Mouse (Mus musculus) heart, embryonic 11.5 days (tissue): ENCODE measurements around the gene Tsc22d2. TPM values are rescaled to one million over a fixed set of nuclear protein-coding genes. Genes with fewer than 3 reads are reported as not detected.

Experiments used
- ATAC-seq: fragments of 200-750 bp; cut with Nextera tagmentation; replicated peaks from 2 replicates; pipeline ENCODE4 v1.8.0; 2017; ENCODE audit warnings: moderate library complexity; ENCODE audit not compliant: insufficient number of reproducible peaks, low FRiP score, low TSS enrichment
- H3K27ac ChIP-seq: fragments of 300-500 bp; sonication (generic); 2 replicates; pipeline ENCODE4 v1.5.1; 2014; ENCODE audit warnings: mild to moderate bottlenecking, low read depth, low read length
- H3K27me3 ChIP-seq: fragments of 300-500 bp; sonication (generic); 2 replicates; pipeline ENCODE4 v1.6.1; 2014; ENCODE audit warnings: mild to moderate bottlenecking, low read length, mixed read lengths; ENCODE audit not compliant: control insufficient read depth, insufficient read depth
- H3K36me3 ChIP-seq: fragments of 300-500 bp; sonication (generic); 2 replicates; pipeline ENCODE4 v1.6.1; 2014; ENCODE audit warnings: mild to moderate bottlenecking, low read length, moderate library complexity, mixed read lengths; ENCODE audit not compliant: control insufficient read depth, insufficient read depth
- H3K4me1 ChIP-seq: fragments of 300-500 bp; sonication (generic); 2 replicates; pipeline ENCODE4 v1.6.1; 2014; ENCODE audit warnings: low read length; ENCODE audit not compliant: control insufficient read depth, insufficient read depth
- H3K4me2 ChIP-seq: fragments of 300-500 bp; sonication (generic); 2 replicates; pipeline ENCODE4 v1.6.1; 2014; ENCODE audit warnings: mild to moderate bottlenecking, moderate library complexity
- H3K4me3 ChIP-seq: fragments of 300-500 bp; sonication (generic); 2 replicates; pipeline ENCODE4 v1.5.1; 2014; ENCODE audit warnings: low read depth, low read length
- H3K9ac ChIP-seq: fragments of 300-500 bp; sonication (generic); 2 replicates; pipeline ENCODE4 v1.6.1; 2014; ENCODE audit warnings: mild to moderate bottlenecking, low read depth, low read length, moderate library complexity
- H3K9me3 ChIP-seq: fragments of 300-500 bp; sonication (generic); replicated peaks from 2 replicates; pipeline ENCODE4 v1.6.1; 2016; ENCODE audit warnings: low read length; ENCODE audit not compliant: control insufficient read depth
- WGBS: fragments of 180-500 bp; shearing (Covaris S2); extraction: QIAGEN DNeasy Blood & Tissue Kit; methylation state at CpG from one replicate; pipeline ENCODE4 v1.1.7; 2014; ENCODE audit not compliant: insufficient replicate concordance; 5-methylcytosine and 5-hydroxymethylcytosine counted together
- polyA plus RNA-seq: library from polyadenylated mRNA; unstranded; fragments of >200 nt; fragmentation: Nextera tagmentation; extraction: Ambion mirVana; gene quantifications from 2 replicates; pipeline ENCODE4 v1.2.1, GENCODE M21; 2014

The Tsc22d2 gene
- polyA plus RNA-seq, 1 experiment from 2014 or later = 17.7 TPM

DNA sequence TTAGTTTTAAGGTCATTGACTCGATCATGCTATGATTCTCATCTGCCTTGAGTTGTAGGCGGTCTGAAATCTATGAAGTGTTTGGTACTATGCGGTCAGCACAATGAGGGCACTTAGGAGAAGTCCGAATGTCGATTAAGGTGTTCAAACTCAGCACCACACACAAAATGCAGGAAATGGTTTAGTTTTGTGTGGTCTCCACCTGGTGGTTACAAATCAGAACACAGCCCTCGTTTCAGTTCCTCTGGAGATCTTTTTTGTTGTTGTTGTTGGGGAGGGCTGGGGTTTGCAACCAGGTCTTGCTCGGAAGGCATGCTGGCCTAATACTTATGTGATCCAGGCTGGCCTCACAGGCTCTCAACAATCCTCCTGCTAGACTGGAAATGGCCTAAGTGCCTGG lies 76.3 kb downstream of the Tsc22d2 start:
- Histone ChIP-seq H3K9me3 (no peaks in the 10 kb centered on the region), H3K4me3 (no peak overlapping the region), H3K36me3 (no peaks in the 10 kb centered on the region), H3K27ac (no peak overlapping the region), H3K4me2 (no peak overlapping the region), H3K27me3 (no peaks in the 10 kb centered on the region), H3K9ac (no peak overlapping the region), H3K4me1 (no peaks in the 10 kb centered on the region)
- ATAC-seq = no peak
- WGBS = 67% methylated on average over 7 of the region's 7 CpGs

DNA sequence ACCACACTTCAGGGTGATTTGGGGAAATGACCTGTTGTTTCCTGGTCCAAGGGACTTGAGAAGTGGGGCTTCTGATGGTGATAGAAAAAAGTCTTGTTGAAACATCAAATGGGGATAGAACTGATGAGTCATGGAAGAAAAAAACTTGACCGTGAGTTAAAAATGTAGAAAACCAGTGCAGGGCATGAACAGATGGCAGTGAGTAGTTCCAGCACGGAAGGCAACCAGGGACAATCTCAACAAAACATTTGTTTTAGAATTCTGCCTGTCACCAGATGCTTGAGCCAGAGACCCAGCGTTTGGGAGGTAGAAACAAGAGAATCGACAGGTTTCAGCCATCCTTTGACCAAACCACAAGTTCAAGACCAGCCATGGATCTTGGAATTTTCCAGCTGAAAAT lies 79.1 kb downstream of the Tsc22d2 start:
- Histone ChIP-seq H3K9ac (no peak overlapping the region), H3K36me3 (no peaks in the 10 kb centered on the region), H3K4me2 (no peak overlapping the region), H3K4me3 (no peak overlapping the region), H3K9me3 (no peaks in the 10 kb centered on the region), H3K4me1 (no peaks in the 10 kb centered on the region), H3K27me3 (no peaks in the 10 kb centered on the region), H3K27ac (no peak overlapping the region)
- 68% methylated on average over 4 of the region's 4 CpGs for WGBS
- no peak for ATAC-seq

DNA sequence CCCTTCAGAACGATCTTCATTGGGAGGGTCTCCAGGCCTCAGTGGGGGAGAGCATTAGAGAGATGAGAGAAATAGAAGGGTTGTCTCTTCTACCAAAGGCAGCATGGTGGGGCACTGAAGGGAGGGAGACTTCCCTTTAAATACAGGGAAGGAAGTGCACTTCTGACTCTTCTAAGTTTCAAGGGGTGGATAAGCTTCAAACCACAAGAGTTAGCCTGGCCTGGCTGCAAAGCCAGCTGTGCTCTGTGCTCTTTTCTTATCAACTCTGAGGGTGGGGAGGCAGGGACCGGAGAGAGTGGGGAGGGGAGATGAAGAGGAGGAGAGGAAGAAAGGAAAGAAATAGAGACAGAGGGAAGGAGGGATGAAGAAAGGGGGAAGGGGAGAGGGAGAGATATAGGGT lies 87.4 kb downstream of the Tsc22d2 start:
- ATAC-seq = no peak
- 30% methylated on average over 2 of the region's 2 CpGs for WGBS
- H3K27ac ChIP-seq = no peak overlapping the region
- H3K9me3 ChIP-seq = no peaks in the 10 kb centered on the region
- H3K9ac ChIP-seq = no peak overlapping the region
- H3K27me3 ChIP-seq = no peaks in the 10 kb centered on the region
- H3K4me2 ChIP-seq = no peak overlapping the region
- H3K4me1 ChIP-seq = no peaks in the 10 kb centered on the region
- H3K4me3 ChIP-seq = no peak overlapping the region
- H3K36me3 ChIP-seq = no peaks in the 10 kb centered on the region

DNA sequence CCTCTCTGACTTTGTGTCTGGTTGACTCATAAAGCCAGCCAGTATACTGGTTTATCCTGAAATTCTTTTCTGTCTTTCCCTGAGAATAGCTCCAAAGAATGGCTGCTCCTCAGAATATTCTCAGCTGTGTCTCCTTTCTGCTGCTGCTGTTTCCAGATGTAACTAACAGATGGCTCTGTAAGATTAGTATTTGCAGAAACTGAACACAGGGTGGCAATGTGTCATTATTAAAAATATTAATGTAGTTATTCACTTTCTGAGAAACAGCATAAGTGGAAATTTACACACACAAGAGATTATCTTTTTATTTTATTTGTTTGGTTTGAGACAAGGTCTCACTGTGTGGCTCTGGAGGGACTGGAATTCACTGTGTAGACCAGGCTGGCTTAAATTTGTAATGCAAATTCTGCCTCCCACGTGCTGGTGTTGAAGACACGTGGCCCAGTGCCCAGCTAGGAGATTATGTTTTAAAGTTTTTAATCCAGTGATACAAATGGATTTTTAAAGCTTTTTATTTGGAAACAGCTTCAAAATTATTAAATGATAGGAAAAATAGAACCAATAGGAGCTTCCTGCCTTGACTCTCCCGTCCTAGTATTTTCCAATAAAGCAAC lies 89.3 kb downstream of the Tsc22d2 start:
- no peak overlapping the region for H3K27ac ChIP-seq
- H3K9me3 ChIP-seq = no peaks in the 10 kb centered on the region
- ATAC-seq = no peak
- H3K9ac ChIP-seq = no peak overlapping the region
- no peaks in the 10 kb centered on the region for H3K4me1 ChIP-seq
- 64% methylated on average over 3 of the region's 3 CpGs for WGBS
- H3K36me3 ChIP-seq = no peaks in the 10 kb centered on the region
- H3K4me2 ChIP-seq = no peak overlapping the region
- H3K27me3 ChIP-seq = no peaks in the 10 kb centered on the region
- H3K4me3 ChIP-seq = no peak overlapping the region

DNA sequence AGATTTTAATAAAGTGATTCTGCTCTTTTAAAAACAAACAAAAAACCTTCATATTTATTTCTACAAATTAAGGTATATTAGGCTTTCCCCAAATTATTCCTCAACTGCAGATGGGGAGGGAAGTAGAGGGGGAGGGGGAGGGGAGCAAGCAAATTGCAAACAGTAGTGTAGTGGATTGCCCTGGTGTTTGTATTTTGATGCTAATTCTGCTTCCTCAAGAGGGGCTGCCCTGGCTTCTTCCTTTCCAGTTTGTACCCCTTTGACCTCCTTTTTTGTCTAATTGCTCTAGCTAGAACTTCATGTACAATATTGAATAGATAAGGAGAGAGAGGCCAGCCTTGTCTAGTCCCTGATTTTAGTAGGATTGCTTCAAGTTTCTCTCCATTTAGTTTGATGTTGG lies 90.2 kb downstream of the Tsc22d2 start:
- ATAC-seq = no peak
- Histone ChIP-seq H3K4me2 (no peak overlapping the region), H3K4me1 (no peaks in the 10 kb centered on the region), H3K27me3 (no peaks in the 10 kb centered on the region), H3K4me3 (no peak overlapping the region), H3K9me3 (no peaks in the 10 kb centered on the region), H3K9ac (no peak overlapping the region), H3K27ac (no peak overlapping the region), H3K36me3 (no peaks in the 10 kb centered on the region)

DNA sequence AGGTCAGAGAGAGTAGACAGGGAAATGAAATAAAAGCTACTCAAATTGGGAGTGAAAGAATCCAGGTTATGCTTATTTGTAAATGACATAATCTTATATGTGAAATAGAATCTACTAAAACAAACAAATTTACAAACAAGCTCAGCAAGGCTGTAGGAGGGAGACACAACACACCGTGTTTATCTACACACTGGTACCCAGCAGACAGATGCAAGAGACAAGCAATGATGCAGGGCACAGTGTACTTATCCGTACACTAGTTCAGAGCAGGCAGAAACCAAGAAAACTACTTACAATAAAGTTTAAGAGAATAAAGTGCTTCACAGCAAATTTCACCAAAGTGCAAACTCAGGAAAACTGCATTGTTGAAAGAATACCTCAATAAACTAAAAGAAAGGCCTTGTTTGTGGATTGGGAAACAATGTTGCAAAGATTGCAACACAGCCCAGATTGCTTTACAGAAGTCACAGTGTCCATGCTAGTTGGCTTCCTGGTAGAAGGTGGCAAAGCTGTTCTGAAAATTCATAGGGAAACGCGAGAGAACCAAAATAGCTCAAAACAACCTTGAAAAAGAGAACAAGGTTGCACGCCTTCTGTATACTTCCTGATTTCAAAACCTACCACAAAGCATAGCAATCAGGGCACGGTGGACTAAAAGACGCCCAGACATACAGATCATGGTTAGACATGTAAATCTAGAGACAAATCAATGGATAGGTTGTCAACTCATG lies 93.7 kb downstream of the Tsc22d2 start:
- no peak overlapping the region for H3K9ac ChIP-seq
- no peaks in the 10 kb centered on the region for H3K4me1 ChIP-seq
- H3K27ac ChIP-seq = no peak overlapping the region
- ATAC-seq = no peak
- no peaks in the 10 kb centered on the region for H3K27me3 ChIP-seq
- no peaks in the 10 kb centered on the region for H3K9me3 ChIP-seq
- WGBS = 78% methylated on average over 7 of the region's 7 CpGs
- no peaks in the 10 kb centered on the region for H3K36me3 ChIP-seq
- H3K4me3 ChIP-seq = no peak overlapping the region
- no peak overlapping the region for H3K4me2 ChIP-seq

DNA sequence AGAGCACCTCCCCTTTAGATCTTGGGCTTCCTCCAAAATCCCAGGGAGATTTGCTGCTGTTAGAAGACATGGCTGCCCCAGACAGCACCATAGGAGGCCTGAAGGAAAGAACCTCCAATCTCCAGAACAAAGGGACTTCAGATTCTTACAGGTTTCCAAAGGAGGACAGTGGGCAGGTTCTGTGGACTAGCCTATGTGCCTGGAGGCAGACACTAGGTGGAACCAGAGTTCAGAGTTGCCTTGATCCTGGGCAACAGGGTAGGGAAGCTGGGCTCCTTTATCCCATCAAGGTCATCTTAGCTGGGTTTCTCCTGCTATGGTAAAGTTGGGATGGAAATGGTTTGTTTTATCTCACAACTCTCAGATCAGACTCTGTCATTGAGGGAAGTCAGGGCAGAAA lies 97.1 kb downstream of the Tsc22d2 start:
- H3K27me3 ChIP-seq = no peaks in the 10 kb centered on the region
- no peaks in the 10 kb centered on the region for H3K36me3 ChIP-seq
- H3K9me3 ChIP-seq = no peaks in the 10 kb centered on the region

DNA sequence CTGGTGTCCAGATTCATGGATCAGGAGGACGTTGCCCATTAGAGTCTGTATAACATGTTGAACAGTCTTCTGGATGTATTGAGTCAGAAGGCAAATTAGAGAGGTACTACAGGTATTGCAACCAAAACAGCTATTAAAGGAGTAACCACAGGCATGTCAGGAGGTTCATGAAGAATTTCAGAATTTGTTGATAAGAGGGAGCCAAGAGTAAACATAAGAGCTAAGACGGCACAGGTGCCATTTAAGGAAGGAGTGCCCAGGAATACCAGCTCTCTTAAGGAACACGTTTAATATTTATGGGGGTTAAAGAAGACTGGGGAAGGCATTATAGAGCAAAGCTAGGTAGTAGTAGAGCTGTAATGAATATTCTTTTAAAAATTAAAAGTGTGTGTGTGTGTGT lies 98.2 kb downstream of the Tsc22d2 start:
- no peak overlapping the region for H3K9ac ChIP-seq
- no peaks in the 10 kb centered on the region for H3K36me3 ChIP-seq
- no peak overlapping the region for H3K4me2 ChIP-seq
- no peaks in the 10 kb centered on the region for H3K9me3 ChIP-seq
- no peak overlapping the region for H3K27ac ChIP-seq
- WGBS = 79% methylated on average over 3 of the region's 3 CpGs
- H3K4me1 ChIP-seq = no peaks in the 10 kb centered on the region
- no peak overlapping the region for H3K4me3 ChIP-seq
- no peak for ATAC-seq
- H3K27me3 ChIP-seq = no peaks in the 10 kb centered on the region

More for the DNA sequence above, 97.1 kb downstream of the Tsc22d2 start:
- Histone ChIP-seq H3K4me1 (no peaks in the 10 kb centered on the region), H3K27ac (no peak overlapping the region), H3K4me3 (no peak overlapping the region), H3K4me2 (no peak overlapping the region), H3K9ac (no peak overlapping the region)
- no peak for ATAC-seq

DNA sequence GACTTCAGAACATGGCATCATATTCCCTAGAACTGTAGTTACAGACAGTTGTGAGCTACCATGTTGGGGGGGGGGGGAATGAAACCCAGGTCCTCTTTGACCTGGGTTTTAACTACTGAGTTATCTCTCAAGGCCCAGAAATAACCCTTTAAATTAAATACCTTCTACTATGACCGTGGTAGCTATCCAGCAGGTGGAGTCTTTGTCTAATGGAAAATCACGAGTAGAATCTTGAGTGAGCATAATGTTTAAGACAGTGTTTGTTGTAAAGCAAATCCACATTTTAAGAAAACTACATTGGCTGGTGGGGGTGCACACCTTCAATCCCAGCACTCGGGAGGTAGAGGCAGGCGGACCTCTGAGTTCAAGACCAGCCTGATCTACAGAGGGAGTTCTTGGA lies 99.0 kb downstream of the Tsc22d2 start:
- no peak overlapping the region for H3K27ac ChIP-seq
- no peaks in the 10 kb centered on the region for H3K27me3 ChIP-seq
- 78% methylated on average over 4 of the region's 4 CpGs for WGBS
- no peak overlapping the region for H3K4me3 ChIP-seq
- H3K9ac ChIP-seq = no peak overlapping the region
- no peak overlapping the region for H3K4me2 ChIP-seq
- H3K36me3 ChIP-seq = no peaks in the 10 kb centered on the region
- no peak for ATAC-seq
- H3K4me1 ChIP-seq = no peaks in the 10 kb centered on the region
- H3K9me3 ChIP-seq = no peaks in the 10 kb centered on the region
